Mouse (Mus musculus) urinary bladder, postnatal 14 days (tissue): ENCODE measurements around the gene Amn.

Experiments
- DNase-seq: peaks from one replicate; pipeline ENCODE4 v3.0.0; 2021; ENCODE audit warnings: low spot score

Gene Amn

DNA sequence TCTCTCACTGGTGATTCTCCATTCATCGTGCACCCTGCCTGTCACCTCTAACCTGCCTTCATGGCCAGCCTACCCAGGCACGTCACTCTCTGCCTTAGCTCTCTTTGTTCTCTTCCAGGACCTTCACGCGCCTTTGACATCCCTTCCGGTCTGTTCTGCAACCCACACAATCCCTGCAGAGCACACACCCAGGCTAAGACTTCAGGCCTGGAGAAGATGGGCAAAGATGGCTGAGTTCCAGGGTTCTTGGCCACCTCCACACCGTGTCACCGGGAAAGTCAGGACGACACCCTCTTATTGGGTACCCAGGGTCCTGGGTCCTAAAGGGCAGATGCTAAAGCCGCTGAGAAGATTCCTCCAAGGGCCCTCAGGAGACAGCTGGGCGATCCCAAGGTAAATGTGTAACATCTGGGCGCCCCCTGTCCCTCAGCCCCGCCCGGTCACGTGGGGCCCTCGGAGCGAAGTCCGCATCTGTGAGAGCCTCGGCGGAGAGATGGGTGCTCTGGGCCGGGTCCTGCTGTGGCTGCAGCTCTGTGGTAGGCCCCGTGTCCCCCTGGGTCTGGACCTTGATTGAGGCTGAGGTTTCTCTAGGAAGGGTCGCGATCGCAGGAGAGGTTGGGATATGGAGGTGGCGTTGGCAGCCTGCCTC is at the start of gene Amn:
TSS of gene Amn (plus strand) at position 467 of the 649 bp plus-strand sequence.
- DNase-seq, result no peak

DNA sequence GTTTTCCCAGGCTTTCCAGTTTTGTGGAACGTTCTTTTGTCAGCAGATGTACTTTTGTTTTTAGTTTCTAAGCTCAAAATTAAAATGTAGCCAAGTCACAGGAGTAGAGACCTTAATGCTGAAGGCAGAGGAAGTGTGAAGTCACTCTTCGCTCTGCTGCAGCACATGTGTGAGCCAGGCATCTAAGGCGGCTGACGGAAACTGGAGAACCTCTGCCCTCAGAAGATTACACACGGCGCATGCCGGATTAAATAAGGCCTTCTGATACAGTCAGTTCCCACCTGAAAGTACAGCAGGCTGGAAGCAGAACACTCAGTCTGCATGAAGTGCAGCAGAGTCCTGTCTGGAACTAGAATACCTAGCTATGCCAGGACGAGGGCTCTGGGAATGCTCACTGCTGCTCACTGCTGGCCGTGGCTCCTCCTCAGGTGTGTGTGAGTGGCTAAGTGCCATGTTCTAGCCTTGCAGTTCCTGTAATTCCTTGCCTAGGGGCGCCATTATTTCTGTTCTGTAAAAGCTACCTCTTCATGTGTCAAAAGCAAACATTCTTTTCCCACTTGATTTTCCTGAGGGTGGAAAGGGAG is 45.6 kb upstream of the Amn start:
- DNase-seq, result no peak

DNA sequence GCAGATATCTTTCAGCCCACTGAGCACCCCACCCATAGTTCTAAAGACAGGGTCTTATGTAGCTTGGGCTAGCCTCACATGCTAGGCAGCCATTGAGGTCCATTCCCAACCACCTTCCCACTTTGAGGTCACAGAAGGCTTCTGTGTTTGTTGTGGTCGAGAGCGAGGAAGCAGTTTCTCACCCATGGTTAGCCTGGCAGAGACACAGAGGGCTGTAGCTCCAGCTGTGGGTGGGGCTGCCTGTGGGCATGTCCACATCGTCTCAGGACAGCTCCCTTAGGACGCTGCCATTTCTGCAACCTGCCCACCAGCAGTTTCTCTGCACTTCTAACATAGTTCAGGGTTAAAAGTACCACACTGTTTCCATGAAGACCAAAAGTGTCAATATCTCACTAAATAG is 43.5 kb upstream of the Amn start:
- DNase-seq, result no peak

DNA sequence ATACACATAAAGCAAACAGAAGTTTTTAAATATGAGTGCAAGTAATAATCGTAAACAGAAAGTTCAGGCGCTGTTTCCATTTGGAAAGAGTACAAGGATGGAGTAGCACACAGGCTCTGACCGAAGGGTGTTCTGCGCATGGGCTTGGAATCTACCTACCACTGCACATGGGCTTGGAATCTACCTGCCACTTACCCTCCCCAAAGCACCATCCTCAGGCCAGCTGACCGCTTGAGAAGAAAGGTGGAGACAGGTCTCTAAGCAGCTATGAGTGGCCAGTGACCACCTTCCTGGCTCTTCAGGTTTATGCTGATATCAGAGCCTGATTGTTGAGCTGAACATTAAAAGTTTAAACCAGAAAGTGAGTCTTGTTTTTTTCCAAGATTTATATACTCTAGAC is 42.4 kb upstream of the Amn start:
- DNase-seq, result no peak

DNA sequence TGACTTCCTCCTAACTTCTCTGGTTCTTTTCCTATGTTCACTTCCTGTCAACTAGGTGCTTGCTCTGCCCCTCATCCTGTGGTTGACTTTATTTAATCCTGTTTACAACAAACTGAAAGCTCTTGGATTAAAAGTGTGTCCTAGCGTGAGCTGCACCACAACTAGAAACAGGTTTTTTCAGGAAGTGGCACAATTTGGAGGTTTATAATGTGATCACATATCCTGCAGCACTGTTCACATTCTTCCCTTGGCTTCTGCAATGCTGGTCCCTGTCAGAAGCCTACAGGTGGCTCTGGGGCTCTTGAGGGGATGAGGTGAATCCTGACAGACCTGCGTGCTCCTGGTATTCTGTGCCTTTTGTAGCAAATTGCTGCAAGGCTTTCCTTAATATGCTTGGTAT is 40.1 kb upstream of the Amn start:
- no peak for DNase-seq

DNA sequence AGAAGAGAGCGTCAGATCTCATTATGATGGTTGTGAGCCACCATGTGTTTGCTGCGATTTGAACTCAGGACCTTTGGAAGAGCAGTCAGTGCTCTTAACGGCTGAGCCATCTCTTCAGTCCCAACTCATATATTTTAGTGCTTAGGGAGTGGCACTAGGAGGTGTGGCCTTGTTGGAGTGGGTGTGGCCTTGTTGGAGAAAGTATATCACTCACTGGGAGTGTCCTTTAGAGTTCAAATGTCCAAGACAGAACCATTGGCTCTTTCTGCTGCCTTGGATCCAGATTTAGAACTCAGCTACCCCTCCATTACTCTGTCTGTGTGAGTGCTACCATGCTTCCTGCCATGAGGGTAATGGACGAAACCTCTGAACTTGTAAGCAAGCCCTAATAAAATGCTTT is 37.1 kb upstream of the Amn start:
- no peak for DNase-seq

DNA sequence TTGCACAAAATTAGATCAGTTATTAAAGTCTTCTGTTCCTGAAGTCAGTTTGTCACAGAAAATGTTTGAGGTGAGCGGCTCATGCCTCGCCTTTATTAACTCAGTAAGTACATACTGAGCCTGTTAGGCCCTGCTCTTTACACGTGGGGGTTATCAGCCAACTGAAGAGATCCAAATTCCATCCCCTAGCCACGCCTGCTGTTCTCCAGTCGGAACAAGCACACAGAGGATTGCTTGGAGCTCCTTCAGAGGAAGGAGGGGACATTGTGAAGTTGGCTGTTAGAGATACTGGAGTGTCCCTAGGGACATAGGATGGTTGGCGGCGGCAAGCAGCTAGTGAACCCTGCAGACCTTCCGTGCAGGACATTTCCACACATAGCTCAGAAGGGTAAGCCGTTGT is 36.5 kb upstream of the Amn start:
- peak; percentile 30 for DNase-seq

DNA sequence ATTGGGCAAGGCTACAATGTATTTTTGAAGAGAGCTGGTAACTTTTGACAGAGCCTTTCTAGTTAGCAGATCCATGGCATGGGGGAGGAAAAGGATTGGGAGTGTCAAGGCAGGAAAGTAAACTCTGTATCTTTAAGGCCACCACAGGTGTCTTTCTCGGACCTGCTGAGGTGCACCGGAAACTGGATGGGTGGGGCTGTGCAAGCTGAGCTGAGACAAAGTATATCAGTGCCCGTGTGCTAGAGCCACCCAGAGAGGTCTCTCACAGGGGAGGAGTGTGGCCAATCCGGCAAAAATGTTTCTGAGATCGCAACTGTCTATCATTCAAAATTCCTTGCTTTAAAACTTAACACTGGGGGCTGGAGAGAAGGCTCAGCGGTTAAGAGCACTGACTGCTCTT is 35.3 kb upstream of the Amn start:
- no peak for DNase-seq

DNA sequence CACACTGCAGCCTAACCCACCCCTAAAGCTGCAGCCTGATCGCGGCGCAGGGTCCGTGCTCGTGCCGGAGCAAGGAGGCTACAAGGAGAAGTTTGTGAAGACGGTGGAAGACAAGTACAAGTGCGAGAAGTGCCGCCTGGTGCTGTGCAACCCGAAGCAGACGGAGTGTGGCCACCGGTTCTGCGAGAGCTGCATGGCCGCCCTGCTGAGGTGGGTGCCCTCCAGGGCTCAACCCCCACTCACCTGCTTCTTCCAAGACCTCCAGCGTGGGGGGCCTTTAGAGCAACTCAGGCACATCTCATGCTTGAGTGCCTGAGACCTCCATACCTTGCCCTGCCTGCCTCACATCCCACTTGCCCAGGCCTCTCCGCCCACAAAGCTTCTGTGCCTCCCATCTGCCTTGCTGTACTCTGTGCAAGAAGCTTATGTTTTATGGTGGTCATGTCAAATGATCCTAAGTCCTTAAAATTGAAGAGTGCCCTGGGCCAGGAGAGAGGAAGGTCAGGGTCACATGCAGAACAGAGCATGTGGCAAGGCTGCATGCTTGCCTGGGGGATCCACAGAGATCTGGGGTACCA is 33.2 kb upstream of the Amn start:
- no peak for DNase-seq

DNA sequence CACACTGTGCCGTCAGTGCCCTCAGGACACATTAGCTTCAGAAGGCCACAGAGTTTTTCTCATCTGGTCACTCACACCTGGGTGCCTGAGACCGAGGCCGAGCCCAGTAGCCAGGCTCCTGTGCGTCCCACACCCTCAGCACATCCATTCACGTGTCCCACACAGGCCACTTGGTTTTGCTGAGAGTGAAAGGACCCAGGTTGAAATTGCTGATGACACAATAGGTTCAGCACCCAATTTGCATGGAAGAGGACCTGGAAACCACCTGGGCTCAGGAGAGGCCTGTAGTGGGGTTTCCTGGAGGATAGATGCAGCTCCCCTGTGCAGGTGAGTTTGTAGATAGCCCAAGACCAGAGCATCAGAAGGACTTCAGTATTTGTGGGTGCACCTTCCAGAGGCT is 32.5 kb upstream of the Amn start:
- DNase-seq, result no peak

DNA sequence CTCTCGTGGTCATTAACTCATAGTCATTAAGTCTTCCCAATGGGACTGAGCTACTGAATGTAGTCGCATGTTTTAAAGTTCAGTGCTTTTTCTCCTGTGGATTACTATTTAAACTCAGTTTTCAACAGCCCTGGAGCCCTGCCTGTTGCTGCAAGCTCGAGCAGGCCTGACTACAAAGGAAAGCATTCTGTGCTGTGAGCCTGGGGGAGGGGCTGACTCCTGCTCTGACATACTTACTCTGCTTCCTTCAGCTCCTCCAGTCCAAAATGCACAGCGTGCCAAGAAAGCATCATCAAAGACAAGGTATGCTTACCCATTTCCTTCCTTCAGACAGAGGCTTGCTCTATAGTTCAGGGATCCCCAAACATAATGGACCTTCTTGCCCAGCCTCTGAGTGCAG is 32.1 kb upstream of the Amn start:
- peak; percentile 81 for DNase-seq

DNA sequence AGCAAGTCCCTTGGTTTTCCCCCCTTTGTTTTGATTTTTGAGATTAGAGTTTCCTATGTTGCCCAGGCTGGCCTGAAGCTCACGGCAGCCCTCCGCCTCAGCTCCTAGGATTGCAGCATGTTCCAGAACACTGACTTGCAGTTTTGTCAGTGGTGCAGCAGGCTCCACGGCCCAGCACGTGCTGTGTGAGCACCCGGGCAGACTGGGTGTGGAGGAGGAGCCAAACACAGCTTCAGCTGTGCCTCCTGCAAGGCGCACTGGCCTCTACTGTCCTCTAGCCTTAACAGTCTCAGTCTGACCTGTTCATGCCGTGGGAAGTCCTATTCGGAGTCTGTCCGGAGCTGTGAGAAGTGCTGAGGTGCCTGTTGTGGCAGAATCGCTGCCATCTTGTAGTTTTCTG is 31.0 kb upstream of the Amn start:
- DNase-seq, result no peak

DNA sequence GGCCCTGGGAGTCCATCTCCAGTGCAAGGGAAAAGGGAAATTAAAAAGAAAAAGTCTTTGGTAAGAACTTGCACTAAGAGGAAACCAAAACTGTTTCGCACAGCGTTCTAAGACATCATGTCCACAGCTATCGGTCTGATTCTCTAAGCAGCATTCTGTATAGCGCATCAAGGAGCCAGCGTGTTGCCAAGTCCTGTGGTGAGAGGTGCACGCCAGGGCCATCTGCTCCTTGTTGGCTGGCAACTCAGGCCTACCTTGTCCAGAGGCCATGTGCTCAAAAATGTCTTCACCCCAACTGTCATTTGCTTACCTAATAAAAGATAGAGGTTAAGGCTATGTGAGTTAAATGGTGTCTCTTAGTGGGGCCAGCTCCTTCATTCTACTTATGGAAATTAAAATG is 29.0 kb upstream of the Amn start:
- DNase-seq, result no peak

DNA sequence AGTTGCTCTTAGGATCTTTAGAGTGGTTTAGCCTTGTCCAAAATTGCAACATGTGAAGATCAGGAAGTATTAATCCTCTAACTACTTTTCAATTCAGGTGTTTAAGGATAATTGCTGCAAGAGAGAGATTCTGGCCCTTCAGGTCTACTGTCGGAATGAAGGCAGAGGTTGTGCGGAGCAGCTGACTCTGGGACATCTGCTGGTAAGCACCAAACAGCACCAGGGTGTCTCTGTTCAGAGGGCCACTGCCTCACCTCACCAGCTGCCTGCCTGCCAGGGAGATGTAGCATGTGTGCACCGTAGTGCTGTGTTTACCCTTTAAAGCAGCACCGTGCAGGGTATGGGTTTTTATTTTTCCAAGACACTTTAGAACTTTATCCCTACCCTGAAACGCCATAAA is 28.5 kb upstream of the Amn start:
- no peak for DNase-seq

DNA sequence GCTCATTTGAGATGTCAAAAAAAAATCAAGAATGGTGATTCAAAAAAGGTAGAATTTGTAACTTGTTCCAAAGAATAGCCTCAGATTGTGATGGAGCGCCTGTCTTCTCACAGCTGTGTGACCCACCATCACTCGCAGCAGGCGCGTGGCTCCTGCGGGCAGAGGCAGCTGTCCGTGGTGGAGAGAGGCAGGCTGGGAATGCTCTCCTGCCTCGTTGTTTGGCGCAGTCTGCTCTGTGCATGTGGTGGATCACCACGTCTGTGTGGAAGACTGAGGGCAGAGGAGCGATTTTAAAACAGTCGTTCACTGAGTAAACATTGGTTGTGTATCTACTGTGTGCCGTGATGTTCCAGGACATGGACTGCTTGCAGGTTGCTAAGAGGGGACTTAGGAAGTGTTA is 27.2 kb upstream of the Amn start:
- DNase-seq, result no peak

DNA sequence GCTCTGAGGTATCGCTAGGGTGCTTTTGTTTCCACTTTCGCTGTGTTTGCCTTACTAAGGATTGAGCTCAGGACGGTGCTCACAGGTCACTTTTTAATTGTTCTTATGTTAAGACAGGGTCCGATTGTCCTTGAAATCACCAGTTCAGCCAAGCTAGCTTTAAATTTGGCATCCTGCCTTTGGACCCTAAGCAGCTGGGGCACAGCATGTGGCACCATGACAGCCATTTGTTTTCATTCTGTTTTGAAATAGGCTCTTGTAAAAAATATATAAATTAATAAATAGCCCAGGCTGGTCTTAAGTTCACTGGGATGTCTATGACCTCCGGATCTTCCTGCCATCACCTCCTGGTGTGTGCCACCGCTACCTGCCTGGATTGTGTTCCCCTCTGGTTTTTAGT is 25.8 kb upstream of the Amn start:
- no peak for DNase-seq

DNA sequence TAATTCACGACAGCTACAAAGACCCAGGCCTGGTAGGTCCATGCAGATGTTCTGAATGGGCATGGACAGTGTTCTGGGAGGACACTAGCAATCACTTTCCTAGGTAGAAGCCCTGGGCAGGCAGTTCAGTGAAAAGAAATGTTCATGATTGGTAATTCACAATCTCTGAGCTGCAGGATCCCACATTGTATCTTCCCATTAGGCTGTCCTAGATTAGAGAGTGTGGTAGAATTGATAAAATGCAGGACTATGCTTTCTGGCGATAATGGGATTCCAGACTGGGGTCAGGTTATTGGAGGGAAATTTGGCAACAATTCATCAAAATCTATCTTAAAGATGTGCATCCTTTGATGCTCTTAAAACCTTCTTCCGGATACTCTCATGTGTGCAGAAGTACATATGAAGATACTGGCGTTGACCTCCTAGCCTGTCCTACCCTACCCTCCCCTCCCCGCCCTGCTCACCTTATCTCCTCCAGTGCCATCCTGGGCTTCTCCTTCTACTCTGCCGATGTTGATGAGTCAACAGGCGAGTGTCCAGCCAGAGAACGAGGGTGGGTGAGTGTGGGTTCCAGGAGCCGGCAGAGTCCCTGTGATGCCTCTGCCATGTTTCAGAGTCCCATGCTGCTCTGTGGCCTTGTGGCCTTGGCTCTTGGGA is 24.0 kb upstream of the Amn start:
- DNase-seq, result no peak

DNA sequence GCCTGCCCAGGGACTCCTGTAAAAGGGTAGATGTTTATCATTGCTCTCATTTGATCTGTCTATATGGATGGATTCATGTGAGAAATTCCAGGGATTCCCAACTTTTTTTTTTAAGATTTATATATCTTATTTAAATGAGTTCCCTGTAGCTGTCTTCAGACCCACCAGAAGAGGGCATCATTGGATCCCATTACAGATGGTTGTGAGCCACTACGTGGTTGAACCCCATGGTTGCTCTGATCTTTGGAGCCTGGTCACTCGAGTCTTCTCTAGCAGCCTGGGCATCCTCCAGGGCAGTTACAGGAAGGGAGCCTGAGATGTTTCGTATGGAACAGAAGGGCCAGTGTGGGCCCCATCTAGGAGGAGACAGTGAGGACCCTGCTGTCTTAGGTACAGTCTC is 21.8 kb upstream of the Amn start:
- no peak for DNase-seq

DNA sequence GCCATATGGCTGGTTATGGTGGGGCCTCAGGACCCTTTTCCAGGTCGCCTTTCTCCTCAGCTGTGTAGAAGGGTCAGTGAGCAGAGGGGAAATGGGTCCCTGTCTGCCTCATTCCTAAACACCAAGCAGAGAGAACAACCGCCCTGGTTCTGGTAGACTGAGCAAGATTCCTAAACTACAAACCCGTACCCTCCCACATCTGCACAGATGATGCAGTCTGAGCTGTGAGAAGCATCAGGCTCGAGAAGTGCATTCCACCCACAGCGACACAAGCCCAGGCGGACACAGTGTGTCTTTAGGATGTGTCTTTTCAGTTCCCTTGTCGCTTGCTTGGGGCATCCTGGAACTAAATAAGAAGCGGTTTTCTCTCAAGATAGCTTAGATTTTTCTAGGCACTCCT is 20.8 kb upstream of the Amn start:
- no peak for DNase-seq

DNA sequence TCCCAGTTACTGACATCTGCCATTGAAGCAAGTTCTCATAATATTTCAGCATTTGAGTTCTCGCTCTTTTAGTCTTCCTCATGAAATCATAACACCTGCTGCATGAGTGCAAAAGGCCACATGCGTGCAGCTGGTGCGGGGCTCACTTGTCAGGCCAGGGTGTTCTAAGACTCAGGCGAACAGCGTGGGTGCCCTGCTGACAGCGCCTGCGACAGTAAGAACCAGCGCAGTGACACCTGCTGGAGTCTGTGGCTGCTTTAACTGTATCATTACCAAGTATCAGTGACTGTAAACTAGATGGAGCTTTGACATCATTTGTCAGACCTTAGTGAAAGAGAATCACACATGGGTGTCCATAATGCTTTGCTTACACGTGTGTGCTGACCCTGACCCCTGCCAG is 19.7 kb upstream of the Amn start:
- DNase-seq, result no peak

DNA sequence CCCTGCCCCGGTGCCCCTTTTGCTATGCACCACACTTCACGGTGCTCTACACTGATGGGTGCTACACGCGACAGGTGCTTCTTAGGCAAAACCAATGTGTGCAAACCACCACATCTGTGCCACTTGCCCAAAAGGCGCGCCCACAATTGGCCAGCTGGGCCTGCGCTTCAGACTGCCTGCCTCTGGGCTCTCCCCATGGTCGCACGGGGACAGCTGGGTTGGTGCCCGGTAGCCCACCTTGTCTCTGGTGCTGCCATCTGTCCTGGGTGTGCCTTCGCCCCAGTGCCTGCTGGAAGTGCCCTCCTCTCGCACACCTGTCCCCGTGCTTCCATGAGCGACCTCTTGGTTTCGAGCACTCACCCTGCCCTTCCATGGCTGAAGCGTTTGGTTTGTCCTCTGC is 7.2 kb upstream of the Amn start:
- DNase-seq, result no peak

DNA sequence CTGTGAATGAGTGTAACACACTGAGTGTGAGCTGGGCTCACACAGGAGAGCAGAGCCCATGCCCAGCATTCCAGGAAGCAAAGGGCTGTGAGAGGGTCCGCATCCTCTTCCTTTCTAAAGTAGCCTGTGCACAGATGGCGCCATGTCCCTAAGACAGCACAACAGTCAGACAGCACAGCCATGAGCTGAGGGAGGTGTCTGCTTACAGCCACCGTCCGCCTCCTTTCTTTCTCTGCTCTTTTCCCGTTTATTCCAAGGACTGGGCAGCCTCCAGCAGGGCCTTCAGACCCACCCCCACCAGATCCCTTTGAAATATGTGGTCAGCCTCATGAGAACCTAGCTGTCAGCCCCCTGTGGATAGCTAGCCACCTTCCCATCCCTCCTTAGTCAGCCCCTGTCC is 5.7 kb upstream of the Amn start:
- DNase-seq, result no peak

DNA sequence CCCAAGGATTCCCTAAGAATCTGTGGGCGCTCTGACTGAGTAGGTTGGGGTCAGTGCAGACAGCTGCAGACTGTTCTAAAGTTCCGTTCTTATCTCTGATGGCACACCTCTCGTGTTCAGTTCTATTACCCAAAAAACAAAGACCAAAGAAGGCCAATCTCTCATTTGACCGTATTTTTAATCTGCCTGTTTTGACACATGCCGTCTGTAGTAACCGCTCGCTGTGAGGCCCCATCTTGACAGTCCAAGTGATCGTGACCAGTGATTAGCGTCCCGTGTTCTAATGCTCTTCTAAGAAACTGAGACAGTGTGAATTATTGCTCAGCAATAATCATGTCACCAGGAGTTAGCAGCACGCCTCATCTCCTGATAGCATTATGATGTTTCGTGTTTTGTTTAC is 4.3 kb upstream of the Amn start:
- DNase-seq, result no peak
